Mouse (Mus musculus): ENCODE data around the gene Ptk7.

Ptk7 gene

DNA sequence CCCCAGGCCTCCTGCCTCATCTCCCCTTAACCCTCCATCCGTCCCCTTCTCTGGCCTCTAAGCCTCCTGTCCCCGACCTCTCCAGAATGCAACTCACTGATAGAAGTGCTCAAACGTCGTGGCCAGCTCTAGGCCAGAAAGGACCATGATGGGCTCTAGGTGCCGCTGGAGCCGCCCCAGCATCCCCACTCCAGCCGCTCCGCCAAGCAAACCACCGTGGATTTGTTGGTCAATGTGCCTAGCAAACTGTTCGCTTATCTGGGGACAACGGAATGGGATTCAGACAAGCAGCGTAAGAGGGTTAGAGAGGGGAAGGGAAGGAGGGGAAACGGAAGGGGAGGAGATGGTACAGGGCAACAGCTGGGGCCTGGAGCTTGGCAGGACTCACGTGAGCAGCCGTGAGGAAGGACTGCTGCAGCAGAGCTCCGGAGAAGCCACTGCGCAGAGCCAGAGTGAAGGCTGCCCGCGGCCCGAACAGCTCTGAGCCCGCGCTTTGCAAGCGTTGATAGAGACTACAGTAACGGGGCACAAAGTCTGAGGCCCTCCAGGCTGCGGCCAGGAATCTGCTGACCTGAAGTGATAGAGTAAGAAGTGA, 108.8 kb downstream of the Ptk7 start:
- no peak for DNase-seq (ENCODE audit: low read depth)

GRCm38 (mm10) chr17:46519971-46520370, 109.3 kb downstream of the Ptk7 start:
- DNase-seq (ENCODE audit: low read depth): no peak

All from naive thymus-derived CD4-positive, alpha-beta T cell, adult 2 months (primary cell).